Mouse (Mus musculus): ENCODE results near the gene Zfyve1. TPM values are rescaled to one million over a fixed set of nuclear protein-coding genes. Genes with fewer than 3 reads are reported as not detected.

Zfyve1 gene
- polyA plus RNA-seq, 1 experiment from 2014 or later: 23.6 TPM

- no peak overlapping the region for H3K9ac ChIP-seq (replicated peaks; ENCODE audit: low read depth, low read length)
- 75% methylated on average over 6 of the region's 6 CpGs for WGBS
- H3K4me2 ChIP-seq (ENCODE audit: low read depth, low read length): no peak overlapping the region
- no peaks in the 10 kb centered on the region for H3K27me3 ChIP-seq (ENCODE audit: control insufficient read depth, insufficient read depth, low read length)
- H3K27ac ChIP-seq (ENCODE audit: low read depth, low read length): no peak overlapping the region
- ATAC-seq (ENCODE audit: low read depth): no peak
- H3K4me3 ChIP-seq (ENCODE audit: low read depth, low read length): no peak overlapping the region
- no peaks in the 10 kb centered on the region for H3K9me3 ChIP-seq (ENCODE audit: control insufficient read depth, low read length)
- no peaks in the 10 kb centered on the region for H3K36me3 ChIP-seq (ENCODE audit: control insufficient read depth, insufficient read depth, low read length)
- peaks cover 3% of the 10 kb centered on the region; the same call in 1 of the 2 replicates for H3K4me1 ChIP-seq (ENCODE audit: control insufficient read depth, insufficient read depth, low read length)
Measured at GRCm38 (mm10) chr12:83523056-83523455, 74.0 kb downstream of the Zfyve1 start.

GRCm38 (mm10) chr12:83521083-83521482, 75.9 kb downstream of the Zfyve1 start:
- 58% methylated on average over 8 of the region's 8 CpGs for WGBS
- Histone ChIP-seq H3K27me3 (ENCODE audit: control insufficient read depth, insufficient read depth, low read length) (no peaks in the 10 kb centered on the region), H3K4me2 (ENCODE audit: low read depth, low read length) (peak overlapping the region; percentile 65), H3K27ac (ENCODE audit: low read depth, low read length) (no peak overlapping the region), H3K9ac (replicated peaks; ENCODE audit: low read depth, low read length) (peak overlapping the region; percentile 59; the same call in 1 of the 2 replicates), H3K4me3 (ENCODE audit: low read depth, low read length) (peak overlapping the region; percentile 46; the same call in 1 of the 2 replicates), H3K36me3 (ENCODE audit: control insufficient read depth, insufficient read depth, low read length) (no peaks in the 10 kb centered on the region), H3K4me1 (ENCODE audit: control insufficient read depth, insufficient read depth, low read length) (peaks cover 3% of the 10 kb centered on the region; the same call in 1 of the 2 replicates), H3K9me3 (ENCODE audit: control insufficient read depth, low read length) (no peaks in the 10 kb centered on the region)
- ATAC-seq (ENCODE audit: low read depth): no peak

GRCm38 (mm10) chr12:83520311-83520890, 76.6 kb downstream of the Zfyve1 start, which contains the start of gene Dcaf4:
Gene Dcaf4, plus strand, starts transcription at chr12:83520466.
- under 1% methylated on average over 32 of the region's 32 CpGs for WGBS
- Histone ChIP-seq H3K27me3 (ENCODE audit: control insufficient read depth, insufficient read depth, low read length) (no peaks in the 10 kb centered on the region), H3K9ac (replicated peaks; ENCODE audit: low read depth, low read length) (peak within 1 kb of the TSS; percentile 59), H3K36me3 (ENCODE audit: control insufficient read depth, insufficient read depth, low read length) (no peaks in the 10 kb centered on the region), H3K27ac (ENCODE audit: low read depth, low read length) (no peak within 1 kb of the TSS), H3K9me3 (ENCODE audit: control insufficient read depth, low read length) (no peaks in the 10 kb centered on the region), H3K4me3 (ENCODE audit: low read depth, low read length) (peak within 1 kb of the TSS; percentile 46), H3K4me2 (ENCODE audit: low read depth, low read length) (peak within 1 kb of the TSS; percentile 65), H3K4me1 (ENCODE audit: control insufficient read depth, insufficient read depth, low read length) (peaks cover 3% of the 10 kb centered on the region; the same call in 1 of the 2 replicates)
- ATAC-seq (ENCODE audit: low read depth): peak; percentile 99

- H3K4me2 ChIP-seq (ENCODE audit: low read depth, low read length): no peak overlapping the region
- H3K4me3 ChIP-seq (ENCODE audit: low read depth, low read length): no peak overlapping the region
- ATAC-seq (ENCODE audit: low read depth): no peak
- peaks cover 3% of the 10 kb centered on the region; the same call in 1 of the 2 replicates for H3K4me1 ChIP-seq (ENCODE audit: control insufficient read depth, insufficient read depth, low read length)
- no peak overlapping the region for H3K27ac ChIP-seq (ENCODE audit: low read depth, low read length)
- H3K27me3 ChIP-seq (ENCODE audit: control insufficient read depth, insufficient read depth, low read length): no peaks in the 10 kb centered on the region
- H3K36me3 ChIP-seq (ENCODE audit: control insufficient read depth, insufficient read depth, low read length): no peaks in the 10 kb centered on the region
- H3K9me3 ChIP-seq (ENCODE audit: control insufficient read depth, low read length): no peaks in the 10 kb centered on the region
- 80% methylated on average over 3 of the region's 3 CpGs for whole genome bisulfite sequencing
- H3K9ac ChIP-seq (replicated peaks; ENCODE audit: low read depth, low read length): no peak overlapping the region
Measured at GRCm38 (mm10) chr12:83517580-83517979, 79.4 kb downstream of the Zfyve1 start.

- Histone ChIP-seq H3K27ac (ENCODE audit: low read depth, low read length) (no peak overlapping the region), H3K36me3 (ENCODE audit: control insufficient read depth, insufficient read depth, low read length) (no peaks in the 10 kb centered on the region), H3K4me1 (ENCODE audit: control insufficient read depth, insufficient read depth, low read length) (0 out of 2 replicates have a peak, but pooled peaks cover 2% of the 10 kb centered on the region), H3K9ac (replicated peaks; ENCODE audit: low read depth, low read length) (no peak overlapping the region), H3K4me3 (ENCODE audit: low read depth, low read length) (no peak overlapping the region), H3K27me3 (ENCODE audit: control insufficient read depth, insufficient read depth, low read length) (no peaks in the 10 kb centered on the region), H3K4me2 (ENCODE audit: low read depth, low read length) (no peak overlapping the region), H3K9me3 (ENCODE audit: control insufficient read depth, low read length) (no peaks in the 10 kb centered on the region)
- 36% methylated on average over 4 of the region's 4 CpGs for WGBS
- no peak for ATAC-seq (ENCODE audit: low read depth)
Measured at GRCm38 (mm10) chr12:83514216-83514615, 82.8 kb downstream of the Zfyve1 start.

GRCm38 (mm10) chr12:83513185-83513584, 83.8 kb downstream of the Zfyve1 start:
- peak; percentile 41; the same call in 1 of the 2 replicates for ATAC-seq (ENCODE audit: low read depth)

GRCm38 (mm10) chr12:83512783-83513182, 84.2 kb downstream of the Zfyve1 start:
- ATAC-seq (ENCODE audit: low read depth): peak; percentile 49; the same call in 1 of the 2 replicates

More at GRCm38 (mm10) chr12:83513185-83513584, 83.8 kb downstream of the Zfyve1 start:
- Histone ChIP-seq H3K9ac (replicated peaks; ENCODE audit: low read depth, low read length) (no peak overlapping the region), H3K27me3 (ENCODE audit: control insufficient read depth, insufficient read depth, low read length) (no peaks in the 10 kb centered on the region), H3K4me2 (ENCODE audit: low read depth, low read length) (no peak overlapping the region), H3K4me3 (ENCODE audit: low read depth, low read length) (no peak overlapping the region), H3K4me1 (ENCODE audit: control insufficient read depth, insufficient read depth, low read length) (0 out of 2 replicates have a peak, but pooled peaks cover 2% of the 10 kb centered on the region), H3K27ac (ENCODE audit: low read depth, low read length) (no peak overlapping the region), H3K36me3 (ENCODE audit: control insufficient read depth, insufficient read depth, low read length) (no peaks in the 10 kb centered on the region), H3K9me3 (ENCODE audit: control insufficient read depth, low read length) (no peaks in the 10 kb centered on the region)
- 24% methylated on average over 5 of the region's 5 CpGs for WGBS

GRCm38 (mm10) chr12:83510586-83510985, 86.4 kb downstream of the Zfyve1 start:
- WGBS: 82% methylated on average over 5 of the region's 5 CpGs
- no peak overlapping the region for H3K4me2 ChIP-seq (ENCODE audit: low read depth, low read length)
- no peak overlapping the region for H3K9ac ChIP-seq (replicated peaks; ENCODE audit: low read depth, low read length)
- no peak overlapping the region for H3K27ac ChIP-seq (ENCODE audit: low read depth, low read length)
- no peaks in the 10 kb centered on the region for H3K27me3 ChIP-seq (ENCODE audit: control insufficient read depth, insufficient read depth, low read length)
- no peak for ATAC-seq (ENCODE audit: low read depth)
- no peaks in the 10 kb centered on the region for H3K36me3 ChIP-seq (ENCODE audit: control insufficient read depth, insufficient read depth, low read length)
- no peaks in the 10 kb centered on the region for H3K9me3 ChIP-seq (ENCODE audit: control insufficient read depth, low read length)
- 0 out of 2 replicates have a peak, but pooled peaks cover 2% of the 10 kb centered on the region for H3K4me1 ChIP-seq (ENCODE audit: control insufficient read depth, insufficient read depth, low read length)
- no peak overlapping the region for H3K4me3 ChIP-seq (ENCODE audit: low read depth, low read length)

More at GRCm38 (mm10) chr12:83512783-83513182, 84.2 kb downstream of the Zfyve1 start:
- no peak overlapping the region for H3K4me3 ChIP-seq (ENCODE audit: low read depth, low read length)
- 10% methylated on average over 4 of the region's 4 CpGs for WGBS
- no peaks in the 10 kb centered on the region for H3K36me3 ChIP-seq (ENCODE audit: control insufficient read depth, insufficient read depth, low read length)
- no peaks in the 10 kb centered on the region for H3K27me3 ChIP-seq (ENCODE audit: control insufficient read depth, insufficient read depth, low read length)
- 0 out of 2 replicates have a peak, but pooled peaks cover 2% of the 10 kb centered on the region for H3K4me1 ChIP-seq (ENCODE audit: control insufficient read depth, insufficient read depth, low read length)
- no peaks in the 10 kb centered on the region for H3K9me3 ChIP-seq (ENCODE audit: control insufficient read depth, low read length)
- H3K4me2 ChIP-seq (ENCODE audit: low read depth, low read length): no peak overlapping the region
- no peak overlapping the region for H3K9ac ChIP-seq (replicated peaks; ENCODE audit: low read depth, low read length)
- no peak overlapping the region for H3K27ac ChIP-seq (ENCODE audit: low read depth, low read length)

- Histone ChIP-seq H3K4me2 (ENCODE audit: low read depth, low read length) (no peak overlapping the region), H3K9ac (replicated peaks; ENCODE audit: low read depth, low read length) (no peak overlapping the region), H3K4me1 (ENCODE audit: control insufficient read depth, insufficient read depth, low read length) (no peaks in the 10 kb centered on the region), H3K36me3 (ENCODE audit: control insufficient read depth, insufficient read depth, low read length) (no peaks in the 10 kb centered on the region), H3K27ac (ENCODE audit: low read depth, low read length) (no peak overlapping the region), H3K4me3 (ENCODE audit: low read depth, low read length) (no peak overlapping the region), H3K9me3 (ENCODE audit: control insufficient read depth, low read length) (no peaks in the 10 kb centered on the region), H3K27me3 (ENCODE audit: control insufficient read depth, insufficient read depth, low read length) (no peaks in the 10 kb centered on the region)
- ATAC-seq (ENCODE audit: low read depth): no peak
- WGBS: 79% methylated on average over 10 of the region's 10 CpGs
Measured at GRCm38 (mm10) chr12:83506543-83506942, 90.5 kb downstream of the Zfyve1 start.

Measured in neural tube, embryonic 14.5 days (tissue).